Mouse (Mus musculus) thymus, adult 2 months (tissue): Measurements from ENCODE around the gene Gm26920. TPM values are rescaled to one million over a fixed set of nuclear protein-coding genes. Genes with fewer than 3 reads are reported as not detected.

Experiments
- DNase-seq: peaks from one replicate; pipeline ENCODE4 v3.0.0; 2021
- H3K27ac ChIP-seq: fragments of 200-500 bp; 2 replicates; pipeline ENCODE4 v1.5.1; 2012; ENCODE audit warnings: low read length, control low read depth; ENCODE audit not compliant: control insufficient read depth, insufficient read depth
- H3K27me3 ChIP-seq: fragments of 200-500 bp; 2 replicates; pipeline ENCODE4 v1.6.1; 2012; ENCODE audit warnings: mild to moderate bottlenecking, low read length, moderate library complexity, mixed read lengths; ENCODE audit not compliant: control insufficient read depth, insufficient read depth
- H3K36me3 ChIP-seq: fragments of 200-500 bp; 2 replicates; pipeline ENCODE4 v1.6.1; 2012; ENCODE audit warnings: mild to moderate bottlenecking, low read length, moderate library complexity; ENCODE audit not compliant: control insufficient read depth, insufficient read depth
- H3K4me1 ChIP-seq: fragments of 200-500 bp; replicated peaks from 2 replicates; pipeline ENCODE4 v1.6.1; 2012; ENCODE audit warnings: low read length; ENCODE audit not compliant: control insufficient read depth, insufficient read depth
- H3K4me3 ChIP-seq: fragments of 200-500 bp; 2 replicates; pipeline ENCODE4 v1.5.1; 2012; ENCODE audit warnings: mild to moderate bottlenecking, low read length, control low read depth, moderate library complexity; ENCODE audit not compliant: control insufficient read depth, insufficient read depth
- CTCF ChIP-seq: fragments of 200-500 bp; IDR thresholded peaks from 2 replicates; pipeline ENCODE4 v1.5.1; 2012; ENCODE audit warnings: mild to moderate bottlenecking, control low read depth, low read length, moderate library complexity, borderline replicate concordance; ENCODE audit not compliant: control insufficient read depth, poor library complexity, insufficient read depth; ENCODE audit errors: extremely low read depth
- POLR2A ChIP-seq: fragments of 200-500 bp; IDR thresholded peaks from 2 replicates; pipeline ENCODE4 v1.6.1; 2012; ENCODE audit warnings: mild to moderate bottlenecking, low read length, control low read depth, moderate library complexity; ENCODE audit not compliant: control insufficient read depth, poor library complexity, insufficient read depth; ENCODE audit errors: extremely low read depth
- WGBS: fragments of 180-500 bp; shearing (Covaris S2); methylation state at CpG from one replicate; pipeline ENCODE4 v1.1.7; 2018; 5-methylcytosine and 5-hydroxymethylcytosine counted together
- polyA plus RNA-seq: library from polyadenylated mRNA; depleted of rRNA; stranded (reverse); fragments of >200 nt; gene quantifications from 2 replicates; pipeline ENCODE4 v1.2.3, GENCODE M21; 2012

The Gm26920 gene
- polyA plus RNA-seq, 1 experiment: not detected

DNA sequence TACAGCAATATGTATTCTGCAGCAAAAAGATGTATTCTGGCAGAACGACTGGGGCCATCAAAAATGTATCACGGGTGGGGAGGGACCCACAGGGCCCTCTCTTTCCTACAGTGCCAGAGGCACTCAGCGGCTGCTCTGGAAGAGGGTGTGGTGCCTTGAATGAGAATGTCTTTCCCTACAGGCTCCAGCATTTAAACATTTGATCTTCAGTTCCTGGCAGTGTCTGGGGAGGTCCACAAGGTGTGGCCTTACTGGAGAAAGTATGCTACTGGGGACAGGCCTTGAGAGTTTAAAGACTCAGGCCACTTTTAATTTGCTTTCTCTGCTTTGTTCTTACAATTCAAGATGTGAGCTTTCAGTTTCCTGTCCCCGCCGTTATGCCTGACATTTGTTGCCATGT is 25.9 kb upstream of the Gm26920 start:
- Histone ChIP-seq H3K27ac (no peak overlapping the region), H3K4me3 (no peak overlapping the region), H3K27me3 (no peaks in the 10 kb centered on the region), H3K4me1 (peaks cover 2% of the 10 kb centered on the region), H3K36me3 (no peaks in the 10 kb centered on the region)
- no peak for DNase-seq
- TF ChIP-seq CTCF (no peak), POLR2A (no peak)
- WGBS: 97% methylated on average over 5 of the region's 5 CpGs

DNA sequence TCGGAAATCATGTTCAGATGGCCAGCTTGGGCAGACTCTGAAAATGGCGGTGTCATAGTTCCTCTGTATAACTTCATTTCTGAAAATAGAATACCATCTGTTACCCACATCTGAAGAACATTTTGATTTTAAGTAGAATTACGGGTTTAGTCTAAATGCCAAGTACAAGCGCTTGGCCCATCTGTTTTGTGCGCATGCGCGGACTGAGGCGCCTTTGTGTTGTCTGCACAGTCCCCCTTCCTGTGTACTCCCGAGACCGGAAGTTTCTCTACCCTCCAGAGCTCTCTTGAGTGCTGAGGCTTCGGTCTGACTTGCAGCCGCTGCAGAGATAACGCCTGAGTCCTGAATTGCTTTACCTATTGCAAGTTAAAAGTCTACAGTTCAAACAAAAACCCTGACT is 9.1 kb upstream of the Gm26920 start:
- Histone ChIP-seq H3K27ac (peak overlapping the region; percentile 73), H3K36me3 (peaks cover 28% of the 10 kb centered on the region), H3K27me3 (no peaks in the 10 kb centered on the region), H3K4me3 (no peak overlapping the region), H3K4me1 (peaks cover 17% of the 10 kb centered on the region)
- DNase-seq: peak; percentile 74
- 60% methylated on average over 13 of the region's 13 CpGs for WGBS
- no peak for TF ChIP-seq CTCF
- TF ChIP-seq POLR2A: no peak

DNA sequence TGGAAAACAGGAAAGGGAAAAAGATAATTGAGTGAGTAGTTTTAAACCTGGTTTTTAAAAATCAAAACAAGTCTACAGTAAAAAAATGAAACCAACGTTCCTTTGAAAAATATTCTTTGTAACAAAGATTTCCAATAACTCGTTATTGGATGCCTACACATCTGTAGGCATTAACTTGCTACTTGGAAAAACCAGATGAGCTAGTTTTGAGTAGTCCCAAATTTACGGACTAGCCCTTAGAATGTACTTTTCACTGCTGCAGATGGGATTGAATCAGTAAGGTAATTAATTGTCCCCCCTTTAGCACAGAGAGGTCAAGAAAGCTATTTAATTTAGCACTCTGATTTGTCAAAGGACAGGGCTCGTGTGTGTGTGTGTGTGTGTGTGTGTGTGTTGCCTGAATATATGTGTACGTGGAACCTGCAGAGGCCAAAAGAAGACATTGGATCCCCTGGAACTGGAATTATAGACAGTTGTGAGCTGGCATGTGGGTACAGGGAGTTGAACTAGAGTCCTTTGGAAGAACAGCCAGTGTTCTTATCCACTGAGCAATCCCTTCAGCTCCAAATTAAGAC is 5.4 kb upstream of the Gm26920 start:
- peaks cover under 1% of the 10 kb centered on the region; the same call in 1 of the 2 replicates for H3K36me3 ChIP-seq
- H3K27me3 ChIP-seq: no peaks in the 10 kb centered on the region
- WGBS: 10% methylated on average over 5 of the region's 5 CpGs
- TF ChIP-seq POLR2A (no peak), CTCF (no peak)
- no peak overlapping the region for H3K27ac ChIP-seq
- H3K4me1 ChIP-seq: peaks cover 22% of the 10 kb centered on the region
- H3K4me3 ChIP-seq: no peak overlapping the region
- no peak for DNase-seq

DNA sequence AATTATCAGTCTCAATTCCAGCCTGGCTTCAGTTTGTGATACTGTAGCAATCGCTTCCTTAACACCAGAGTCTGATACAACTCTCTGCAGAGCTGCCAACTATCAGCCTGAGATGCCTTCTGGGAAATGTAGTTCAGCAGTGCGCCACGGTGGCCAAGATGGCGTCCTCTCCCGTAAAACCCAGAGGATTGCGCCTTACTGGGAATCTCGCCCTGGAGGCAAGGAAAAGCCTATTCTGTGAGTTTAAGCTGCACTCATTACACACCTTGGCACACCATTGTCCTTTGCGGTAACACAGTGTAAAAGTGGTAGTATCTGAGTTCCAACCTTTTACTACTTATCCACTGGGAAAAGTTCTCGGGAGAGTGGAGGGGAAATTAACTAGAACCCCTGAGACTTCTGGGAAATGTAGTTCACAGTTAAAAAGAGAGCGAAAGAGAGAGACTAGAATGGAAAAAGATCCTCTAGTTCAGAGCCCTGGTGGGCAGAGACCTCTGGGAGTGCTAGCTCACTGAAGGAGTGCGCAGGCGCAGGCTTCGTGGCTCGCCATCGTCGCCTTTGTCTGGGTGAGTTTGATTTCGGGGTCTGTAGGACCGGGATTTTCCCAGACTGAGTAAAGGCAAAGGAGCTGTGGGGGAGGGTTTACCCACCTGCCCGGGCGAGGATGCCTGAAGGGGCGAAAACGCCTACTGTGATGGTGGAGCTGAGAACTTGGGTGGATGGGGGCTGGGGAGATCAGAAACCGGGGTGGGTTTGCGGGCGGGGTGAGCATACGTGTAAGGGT is 4.6 kb upstream of the Gm26920 start, which contains the start of gene Zfp260:
Gene Zfp260, plus strand, starts transcription at position 132 of the 784 bp plus-strand sequence.
- Histone ChIP-seq H3K27ac (peak within 1 kb of the TSS; percentile 90), H3K36me3 (no peaks in the 10 kb centered on the region), H3K4me1 (peaks cover 22% of the 10 kb centered on the region), H3K27me3 (no peaks in the 10 kb centered on the region), H3K4me3 (peak within 1 kb of the TSS; percentile 94)
- peak; percentile 69 for TF ChIP-seq POLR2A
- TF ChIP-seq CTCF: peak; percentile 56; the same call in 1 of the 2 replicates
- WGBS: under 1% methylated on average over 26 of the region's 26 CpGs
- DNase-seq: peak; percentile 89

DNA sequence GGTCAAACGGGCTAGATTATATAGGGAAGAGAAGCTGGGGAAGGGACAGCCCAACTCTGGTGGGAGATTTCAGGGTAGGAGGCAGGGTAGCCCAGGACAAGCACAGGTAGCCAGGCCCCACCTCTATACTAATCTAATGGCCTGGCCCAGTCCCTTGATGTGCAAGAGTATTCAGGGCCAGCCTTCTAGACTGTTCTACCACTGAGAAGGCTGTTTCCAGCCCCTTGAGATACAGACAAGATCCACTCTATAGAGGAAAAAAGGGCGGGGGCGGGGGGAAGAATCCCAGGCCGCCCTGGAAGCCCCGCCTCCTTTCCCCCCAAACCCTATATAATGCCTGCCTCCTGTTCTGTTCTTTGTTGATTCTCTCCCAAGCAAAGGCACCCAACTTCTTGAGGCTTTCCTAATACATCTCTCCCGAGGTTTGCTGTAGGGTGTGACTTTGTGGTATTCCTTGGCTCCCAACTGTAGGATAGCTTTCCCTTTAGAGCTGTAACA is 3.8 kb upstream of the Gm26920 start:
- WGBS: 90% methylated on average over 6 of the region's 6 CpGs
- no peaks in the 10 kb centered on the region for H3K36me3 ChIP-seq
- no peak overlapping the region for H3K4me3 ChIP-seq
- peaks cover 26% of the 10 kb centered on the region for H3K4me1 ChIP-seq
- TF ChIP-seq POLR2A (no peak), CTCF (no peak)
- no peak overlapping the region for H3K27ac ChIP-seq
- H3K27me3 ChIP-seq: no peaks in the 10 kb centered on the region
- DNase-seq: no peak

DNA sequence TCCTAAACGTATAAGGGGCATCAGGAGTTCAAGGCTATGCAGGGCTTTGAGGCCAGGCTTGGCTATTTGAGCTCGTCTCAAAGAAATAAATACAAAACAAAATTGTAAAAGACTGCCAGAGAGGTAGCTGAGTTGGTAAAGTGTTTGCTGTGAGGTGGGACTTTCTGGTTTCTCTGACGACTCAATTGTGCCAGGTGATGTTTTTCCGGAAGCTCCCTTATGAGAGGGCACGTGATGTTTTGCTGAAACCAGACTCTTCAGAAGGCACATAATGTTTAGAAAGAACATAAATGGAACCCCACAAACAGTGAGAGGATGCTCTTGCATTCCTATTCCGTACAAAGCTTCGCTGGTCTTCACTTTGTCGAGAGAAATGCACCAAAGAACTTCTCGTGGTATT is 2.5 kb upstream of the Gm26920 start:
- Histone ChIP-seq H3K4me3 (no peak overlapping the region), H3K27me3 (no peaks in the 10 kb centered on the region), H3K4me1 (peaks cover 20% of the 10 kb centered on the region), H3K27ac (no peak overlapping the region), H3K36me3 (no peaks in the 10 kb centered on the region)
- 94% methylated on average over 9 of the region's 9 CpGs for WGBS
- no peak for DNase-seq
- TF ChIP-seq CTCF (no peak), POLR2A (no peak)
